Mouse (Mus musculus) G1E (cell line): ENCODE results near the gene Piwil1.

Experiments used
- CTCF ChIP-seq: IDR thresholded peaks from 2 replicates; pipeline ENCODE4 v1.5.1; 2012; ENCODE audit warnings: low read depth, low read length, inconsistent platforms, mixed read lengths
- GATA1 ChIP-seq: IDR thresholded peaks from 2 replicates; pipeline ENCODE4 v1.6.1; 2012; ENCODE audit warnings: borderline replicate concordance, low read length, inconsistent platforms, mixed read lengths
- GATA2 ChIP-seq: IDR thresholded peaks from 2 replicates; pipeline ENCODE4 v1.6.1; 2012; ENCODE audit warnings: low read depth, low read length, inconsistent platforms, borderline replicate concordance
- POLR2AphosphoS5 ChIP-seq: IDR thresholded peaks from 2 replicates; pipeline ENCODE4 v1.6.1; 2012; ENCODE audit warnings: low read depth, low read length, inconsistent platforms; ENCODE audit not compliant: insufficient replicate concordance
- TAL1 ChIP-seq: conservative IDR thresholded peaks from 2 replicates; pipeline ENCODE4 v1.6.1; 2012; ENCODE audit warnings: low read depth, low read length, inconsistent platforms, mixed read lengths

DNA sequence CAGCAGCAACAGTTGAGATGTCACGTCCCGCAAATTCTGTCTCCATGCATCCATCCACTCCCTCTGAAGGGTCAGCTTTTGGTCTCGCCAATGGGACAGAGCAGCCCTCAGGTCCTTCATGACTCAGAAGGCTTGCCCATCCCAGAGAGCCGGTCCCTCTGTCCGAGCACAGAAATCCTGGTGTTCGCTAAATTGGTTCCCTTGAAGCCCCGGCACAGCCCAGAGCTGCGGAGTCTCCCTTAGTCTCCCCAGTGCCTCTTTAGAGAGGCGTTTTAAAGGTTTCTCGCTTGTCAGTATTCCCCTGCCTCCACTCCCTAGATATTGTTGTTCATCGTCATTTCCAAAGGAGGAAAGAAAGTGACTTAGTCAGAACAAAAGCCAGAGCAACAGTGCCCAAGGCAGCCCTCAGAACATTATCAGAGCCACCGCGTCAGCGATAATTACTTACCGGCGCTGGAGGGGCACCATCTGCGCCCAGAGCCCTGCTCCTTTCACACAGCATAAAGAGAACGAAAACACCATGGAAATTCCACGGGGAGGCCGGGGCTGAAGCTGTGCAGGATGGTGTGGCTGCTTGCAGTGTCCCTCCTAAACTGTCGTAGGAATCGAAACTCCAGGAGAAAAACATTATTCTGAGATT, 45.7 kb upstream of the Piwil1 start:
- TF ChIP-seq CTCF = no peak
- TF ChIP-seq GATA1 = no peak
- no peak for TF ChIP-seq TAL1
- TF ChIP-seq POLR2AphosphoS5 = no peak
- TF ChIP-seq GATA2 = no peak
